Mouse (Mus musculus): ENCODE results near the gene Sema4g.
"Not testable (repeated sequence)": the region's sequence is repeated elsewhere in the genome, so short reads cannot be mapped to it uniquely, and the experiment has no call there.

The Sema4g gene

DNA sequence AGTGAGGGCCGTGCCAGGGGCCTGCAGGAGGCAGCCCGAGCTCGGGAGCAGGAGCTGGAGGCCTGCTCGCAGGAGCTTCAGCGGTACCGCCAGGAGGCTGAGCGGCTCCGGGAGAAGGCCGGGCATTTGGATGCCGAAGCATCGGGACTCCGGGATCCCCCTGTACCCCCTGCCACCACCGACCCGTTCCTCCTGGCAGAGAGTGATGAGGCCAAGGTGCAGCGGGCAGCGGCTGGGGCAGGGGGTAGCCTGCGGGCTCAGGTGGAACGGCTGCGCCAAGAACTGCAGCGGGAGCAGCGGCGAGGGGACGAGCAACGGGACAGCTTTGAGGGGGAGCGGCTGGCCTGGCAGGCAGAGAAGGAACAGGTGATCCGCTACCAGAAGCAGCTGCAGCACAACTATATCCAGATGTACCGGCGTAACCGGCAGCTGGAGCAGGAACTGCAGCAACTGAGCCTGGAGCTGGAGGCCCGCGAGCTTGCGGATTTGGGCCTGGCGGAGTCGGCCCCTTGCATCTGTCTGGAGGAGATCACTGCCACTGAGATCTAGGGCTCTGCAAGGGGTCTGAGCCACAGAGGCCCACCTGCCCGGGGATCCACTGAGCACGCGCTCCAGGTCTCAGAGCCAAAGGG lies 37.2 kb downstream of the Sema4g start:
- no peaks in the 10 kb centered on the region for H3K27me3 ChIP-seq (ENCODE audit: control insufficient read depth, insufficient read depth, low read length, poor library complexity, severe bottlenecking)
- H3K36me3 ChIP-seq (ENCODE audit: control insufficient read depth, insufficient read depth, low read length, poor library complexity, severe bottlenecking): no peaks in the 10 kb centered on the region
- DNase-seq (ENCODE audit: low read depth, low spot score): no peak

DNA sequence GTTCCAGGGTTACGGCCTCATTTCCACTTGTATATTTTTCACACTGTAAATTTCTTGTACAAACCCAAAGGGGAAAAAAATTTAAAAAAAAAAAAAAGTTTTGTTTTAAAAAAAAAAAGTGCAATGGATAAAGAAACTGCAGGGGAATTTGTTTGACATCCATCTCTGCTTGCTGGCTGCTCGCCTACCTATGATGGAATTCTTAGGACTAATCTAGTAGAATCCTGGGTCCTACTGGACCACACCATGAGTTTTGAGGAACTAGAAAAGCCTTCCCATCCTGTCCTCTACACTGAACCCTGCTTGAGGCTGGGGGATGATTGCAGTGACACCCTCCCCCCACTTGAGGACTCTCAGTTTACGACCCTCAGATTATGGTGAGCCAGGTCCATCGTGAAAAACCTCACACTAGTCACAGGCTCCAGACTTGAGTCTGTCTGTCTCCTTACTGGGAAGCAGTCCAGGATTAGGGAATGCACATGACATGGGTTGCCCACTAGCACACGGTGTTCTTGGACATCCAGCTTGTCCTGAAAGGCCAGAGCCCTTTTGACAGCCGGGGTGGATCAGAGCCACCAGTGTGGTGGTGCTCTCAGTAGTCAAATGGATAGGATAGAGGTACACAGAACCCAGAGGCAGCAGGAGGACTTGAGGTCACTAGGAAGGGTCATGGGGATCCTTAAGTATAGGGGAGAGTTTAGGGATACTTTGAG lies 38.2 kb downstream of the Sema4g start:
- H3K27me3 ChIP-seq (ENCODE audit: control insufficient read depth, insufficient read depth, low read length, poor library complexity, severe bottlenecking): no peaks in the 10 kb centered on the region
- DNase-seq (ENCODE audit: low read depth, low spot score): no peak
- no peaks in the 10 kb centered on the region for H3K36me3 ChIP-seq (ENCODE audit: control insufficient read depth, insufficient read depth, low read length, poor library complexity, severe bottlenecking)

DNA sequence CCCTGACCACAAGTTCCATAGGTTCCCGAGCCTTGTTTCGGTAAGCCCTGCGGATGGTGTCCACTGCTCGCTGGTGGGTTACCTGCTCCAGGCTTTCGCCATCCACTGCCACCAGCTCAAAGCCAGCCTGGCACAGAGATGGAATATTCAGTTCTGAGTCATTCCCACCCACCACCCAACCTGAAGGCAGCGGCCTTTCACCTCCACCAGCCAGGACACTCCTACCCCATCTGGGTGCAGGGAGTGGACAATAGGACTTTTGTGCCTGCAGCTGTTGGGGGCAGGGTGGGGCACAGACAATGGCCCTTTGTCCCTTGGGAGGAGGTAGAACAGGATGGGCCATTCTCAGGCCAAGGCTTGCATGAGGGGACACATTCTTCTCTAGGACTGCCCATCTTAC lies 38.9 kb downstream of the Sema4g start:
- Histone ChIP-seq H3K36me3 (ENCODE audit: control insufficient read depth, insufficient read depth, low read length, poor library complexity, severe bottlenecking) (no peaks in the 10 kb centered on the region), H3K27me3 (ENCODE audit: control insufficient read depth, insufficient read depth, low read length, poor library complexity, severe bottlenecking) (no peaks in the 10 kb centered on the region)
- no peak for DNase-seq (ENCODE audit: low read depth, low spot score)

DNA sequence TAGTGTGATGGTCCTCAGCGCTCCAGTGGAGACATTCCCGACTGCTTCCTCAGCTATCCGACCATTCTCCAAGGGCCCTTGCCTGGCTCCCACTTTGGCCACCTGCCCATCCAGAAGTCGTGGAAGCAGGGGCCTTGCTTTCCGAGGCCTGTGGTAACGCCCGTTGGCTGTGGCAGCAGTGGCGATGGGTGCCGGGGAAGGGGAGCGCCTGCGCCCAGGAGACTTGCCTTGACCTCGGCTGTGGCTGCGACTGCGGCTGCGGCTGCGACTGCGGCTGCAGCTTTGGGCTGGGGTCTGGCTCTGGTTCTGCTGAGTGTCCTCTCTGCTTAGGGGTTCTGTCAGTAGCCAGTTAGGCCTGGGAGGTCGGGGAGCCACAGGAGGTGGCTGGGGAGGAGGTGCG lies 39.8 kb downstream of the Sema4g start:
- Histone ChIP-seq H3K27me3 (ENCODE audit: control insufficient read depth, insufficient read depth, low read length, poor library complexity, severe bottlenecking) (no peaks in the 10 kb centered on the region), H3K36me3 (ENCODE audit: control insufficient read depth, insufficient read depth, low read length, poor library complexity, severe bottlenecking) (no peaks in the 10 kb centered on the region)
- no peak for DNase-seq (ENCODE audit: low read depth, low spot score)

DNA sequence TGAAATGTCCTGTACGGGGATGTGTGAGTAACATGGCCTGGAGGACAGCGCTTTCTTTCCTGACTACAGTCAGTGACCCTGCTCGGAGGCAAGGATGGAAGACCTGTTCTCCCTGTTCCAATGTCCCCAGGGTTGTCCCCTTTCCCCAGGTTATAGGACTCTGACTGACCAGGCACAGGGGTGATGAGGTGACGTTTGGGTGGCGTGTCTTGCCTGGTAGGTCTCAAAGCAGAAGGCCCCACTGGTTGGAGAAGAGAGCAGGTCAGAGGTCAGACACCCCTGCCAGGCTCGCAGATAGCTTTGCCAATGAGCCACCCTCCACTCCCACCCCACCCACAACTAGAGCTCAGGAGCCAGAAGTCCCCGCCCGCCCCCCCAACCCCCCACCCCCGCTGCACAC lies 40.7 kb downstream of the Sema4g start:
- no peaks in the 10 kb centered on the region for H3K27me3 ChIP-seq (ENCODE audit: control insufficient read depth, insufficient read depth, low read length, poor library complexity, severe bottlenecking)
- no peaks in the 10 kb centered on the region for H3K36me3 ChIP-seq (ENCODE audit: control insufficient read depth, insufficient read depth, low read length, poor library complexity, severe bottlenecking)
- no peak for DNase-seq (ENCODE audit: low read depth, low spot score)

DNA sequence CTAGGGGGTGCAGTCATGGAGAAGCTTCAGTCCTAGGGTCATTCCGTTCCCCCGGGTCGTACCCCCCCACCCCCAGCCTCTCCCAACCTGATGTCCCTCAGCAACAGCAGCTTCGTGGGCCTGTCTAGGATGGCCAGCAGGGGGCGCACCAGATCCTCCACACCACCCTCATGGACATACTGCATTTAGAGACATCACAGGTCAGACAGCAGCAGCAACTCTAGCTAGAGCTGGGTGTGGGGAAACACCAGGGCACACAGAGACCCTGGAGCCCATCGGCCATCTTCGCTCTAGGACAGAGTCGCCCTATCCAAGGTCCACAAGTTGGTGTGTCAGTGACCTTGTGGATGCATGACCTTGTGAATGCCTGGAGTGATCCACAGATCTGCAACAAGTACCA lies 41.2 kb downstream of the Sema4g start:
- Histone ChIP-seq H3K36me3 (ENCODE audit: control insufficient read depth, insufficient read depth, low read length, poor library complexity, severe bottlenecking) (no peaks in the 10 kb centered on the region), H3K27me3 (ENCODE audit: control insufficient read depth, insufficient read depth, low read length, poor library complexity, severe bottlenecking) (no peaks in the 10 kb centered on the region)
- peak; percentile 81 for DNase-seq (ENCODE audit: low read depth, low spot score)

DNA sequence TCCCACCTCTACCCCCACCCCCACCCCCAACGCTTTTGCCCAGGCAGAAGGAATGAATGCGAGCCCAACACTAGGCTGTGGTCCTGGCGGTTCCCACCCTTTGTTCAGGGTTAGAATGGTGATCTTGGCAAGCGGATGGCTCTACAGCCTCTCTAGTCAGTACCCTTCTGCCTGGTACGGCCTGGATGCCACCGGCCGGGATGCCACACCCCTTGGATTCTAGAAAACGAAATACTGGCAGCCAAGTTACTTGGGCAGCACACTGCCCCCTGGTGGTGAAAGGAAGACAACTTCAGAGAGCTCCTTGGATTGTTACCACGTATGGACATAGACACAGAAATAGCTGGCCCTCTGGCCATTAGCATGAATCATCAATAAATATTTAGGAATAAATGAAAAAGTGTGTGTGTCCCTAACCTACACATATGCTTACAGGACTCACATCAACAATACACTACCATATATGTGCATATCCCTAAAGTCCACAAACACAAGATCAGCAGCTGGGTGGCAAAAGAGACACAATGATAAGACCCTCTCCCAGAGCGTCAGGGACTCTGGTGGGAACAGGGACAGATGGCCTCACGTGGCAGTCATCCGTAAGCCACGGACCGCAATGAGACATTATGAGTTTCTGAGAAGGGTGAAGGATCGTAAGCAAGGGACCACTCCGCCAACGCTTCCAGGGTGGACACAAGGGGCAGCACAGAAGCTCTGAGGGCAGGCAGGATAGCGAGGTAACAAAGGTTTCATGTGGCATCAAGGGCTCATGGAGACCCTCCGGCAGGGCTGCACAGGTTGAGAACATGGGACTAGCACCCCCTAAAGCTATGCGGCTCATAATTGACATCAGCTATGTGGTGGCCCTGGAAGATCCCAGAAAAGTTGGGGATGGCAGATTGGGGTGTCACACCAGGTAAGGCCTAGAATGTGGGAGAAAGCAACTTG lies 42.1 kb downstream of the Sema4g start:
- no peaks in the 10 kb centered on the region for H3K36me3 ChIP-seq (ENCODE audit: control insufficient read depth, insufficient read depth, low read length, poor library complexity, severe bottlenecking)
- no peaks in the 10 kb centered on the region for H3K27me3 ChIP-seq (ENCODE audit: control insufficient read depth, insufficient read depth, low read length, poor library complexity, severe bottlenecking)
- DNase-seq (ENCODE audit: low read depth, low spot score): peak; percentile 86

DNA sequence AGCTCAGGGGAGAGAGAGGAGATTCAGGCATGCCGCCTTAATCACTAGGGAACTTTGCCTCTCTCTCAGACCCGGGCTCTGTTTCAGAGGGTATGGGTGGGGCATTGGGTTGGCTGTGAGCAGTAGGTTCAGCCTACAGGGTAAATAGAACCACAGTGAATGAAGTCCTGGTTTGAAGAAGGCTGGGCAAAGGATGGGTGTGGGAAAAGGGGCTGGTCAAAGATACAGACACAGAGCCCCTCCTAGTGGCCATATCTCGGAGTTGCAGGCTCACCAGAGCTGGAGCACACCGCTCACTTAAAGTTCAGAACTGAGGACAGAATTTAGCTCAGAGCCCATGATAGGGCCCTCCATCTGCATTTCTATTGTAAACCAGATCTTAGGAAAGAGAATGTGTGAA lies 42.9 kb downstream of the Sema4g start:
- Histone ChIP-seq H3K27me3 (ENCODE audit: control insufficient read depth, insufficient read depth, low read length, poor library complexity, severe bottlenecking) (no peaks in the 10 kb centered on the region), H3K36me3 (ENCODE audit: control insufficient read depth, insufficient read depth, low read length, poor library complexity, severe bottlenecking) (no peaks in the 10 kb centered on the region)
- peak; percentile 78 for DNase-seq (ENCODE audit: low read depth, low spot score)

DNA sequence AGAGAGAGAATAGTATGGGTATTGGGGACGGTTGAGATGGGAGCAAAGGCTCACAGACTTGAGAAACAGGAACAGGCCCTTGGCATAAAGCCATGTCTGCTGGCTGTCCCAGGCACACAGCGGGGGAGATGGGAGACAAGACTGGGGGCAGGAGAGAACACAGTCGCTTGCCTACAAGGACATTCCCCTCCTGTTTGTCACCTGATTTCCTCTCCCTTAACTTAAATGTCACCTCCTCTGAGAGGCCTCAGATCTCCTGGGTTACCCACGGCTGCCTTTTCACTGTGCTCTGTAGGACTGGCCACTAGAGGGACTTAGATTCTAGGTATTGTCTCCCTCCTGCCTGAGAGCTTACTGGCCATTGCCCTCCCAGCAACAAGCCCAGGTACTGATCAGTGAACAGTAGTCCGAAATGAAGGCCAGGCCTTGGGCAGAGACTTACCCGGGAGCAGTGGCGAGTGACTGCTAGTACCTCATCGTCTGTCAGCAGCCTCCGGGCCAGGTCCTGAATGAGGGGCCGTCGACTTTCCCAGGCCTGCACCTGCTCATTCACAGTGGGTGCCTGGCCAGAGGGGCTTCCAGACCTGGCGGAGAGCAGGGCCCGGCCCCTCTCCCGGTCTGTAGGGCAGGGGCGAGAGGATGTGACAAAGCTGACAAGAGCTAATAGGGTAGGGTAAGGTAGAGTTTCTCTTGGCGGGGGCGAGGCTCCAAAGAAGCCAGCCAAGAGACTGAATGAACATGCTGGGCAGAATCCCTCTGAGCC lies 43.9 kb downstream of the Sema4g start:
- Histone ChIP-seq H3K36me3 (ENCODE audit: control insufficient read depth, insufficient read depth, low read length, poor library complexity, severe bottlenecking) (no peaks in the 10 kb centered on the region), H3K27me3 (ENCODE audit: control insufficient read depth, insufficient read depth, low read length, poor library complexity, severe bottlenecking) (no peaks in the 10 kb centered on the region)
- DNase-seq (ENCODE audit: low read depth, low spot score): peak; percentile 33

DNA sequence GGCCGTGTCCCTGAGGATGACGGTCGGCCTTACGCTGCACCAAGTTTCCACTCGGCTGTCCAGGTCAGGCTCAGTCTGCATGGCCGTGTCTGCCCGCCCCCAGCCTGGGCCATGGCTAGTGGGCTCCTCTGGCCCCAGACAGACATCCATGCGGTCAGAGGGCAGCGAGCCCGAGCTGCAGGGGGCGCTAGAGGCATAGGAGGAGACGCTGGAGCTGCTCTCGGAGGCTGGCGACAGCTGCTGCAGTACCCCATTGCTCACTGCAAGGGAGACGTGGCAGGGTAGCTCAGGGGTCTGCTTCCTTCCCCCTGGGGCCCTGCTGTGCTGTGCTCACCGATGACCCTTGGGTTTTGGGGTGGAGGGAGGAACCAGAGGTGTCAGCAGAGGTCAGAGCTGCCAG lies 48.0 kb downstream of the Sema4g start:
- DNase-seq (ENCODE audit: low read depth, low spot score): peak; percentile 66
- H3K27me3 ChIP-seq (ENCODE audit: control insufficient read depth, insufficient read depth, low read length, poor library complexity, severe bottlenecking): no peaks in the 10 kb centered on the region

DNA sequence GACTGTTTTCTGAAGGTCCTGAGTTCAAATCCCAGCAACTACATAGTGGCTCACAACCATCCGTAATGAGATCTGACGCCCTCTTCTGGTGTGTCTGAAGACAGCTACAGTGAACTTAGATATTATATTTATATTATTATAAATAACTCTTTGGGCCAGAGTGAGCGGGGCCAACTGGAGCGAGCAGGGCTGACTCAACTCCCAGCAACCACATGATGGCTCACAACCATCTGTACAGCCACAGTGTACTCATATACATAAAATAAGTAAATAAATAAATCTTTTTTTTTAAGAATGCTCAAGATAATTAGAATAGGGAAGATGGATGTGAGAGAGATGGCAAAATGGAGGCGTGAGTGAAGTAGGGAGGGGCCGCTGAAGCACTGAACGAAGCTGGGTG lies 49.3 kb downstream of the Sema4g start:
- not testable (repeated sequence) for H3K27me3 ChIP-seq (ENCODE audit: control insufficient read depth, insufficient read depth, low read length, poor library complexity, severe bottlenecking); H3K36me3 ChIP-seq (ENCODE audit: control insufficient read depth, insufficient read depth, low read length, poor library complexity, severe bottlenecking); DNase-seq (ENCODE audit: low read depth, low spot score)

More for the DNA sequence above, 48.0 kb downstream of the Sema4g start:
- no peaks in the 10 kb centered on the region for H3K36me3 ChIP-seq (ENCODE audit: control insufficient read depth, insufficient read depth, low read length, poor library complexity, severe bottlenecking)

DNA sequence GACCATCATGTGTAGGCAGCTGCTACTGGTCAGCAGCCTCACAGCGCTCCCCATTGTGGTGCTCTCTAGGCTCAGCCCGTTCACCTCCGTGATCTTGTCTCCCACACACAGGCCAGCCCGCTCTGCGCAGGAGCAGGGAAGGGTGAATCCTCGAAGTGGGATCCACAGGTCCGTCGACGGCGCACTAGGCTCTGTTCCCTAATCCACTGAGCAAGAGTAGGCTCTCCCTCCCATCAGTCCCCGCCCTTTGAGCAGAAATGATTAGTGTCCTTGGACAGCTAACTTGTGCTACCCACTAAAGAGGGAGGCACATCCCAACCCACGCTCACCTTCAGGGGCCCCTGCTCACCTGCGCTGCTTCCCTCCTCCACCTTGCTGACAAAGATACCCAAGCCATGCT lies 51.3 kb downstream of the Sema4g start:
- Histone ChIP-seq H3K27me3 (ENCODE audit: control insufficient read depth, insufficient read depth, low read length, poor library complexity, severe bottlenecking) (no peaks in the 10 kb centered on the region), H3K36me3 (ENCODE audit: control insufficient read depth, insufficient read depth, low read length, poor library complexity, severe bottlenecking) (no peaks in the 10 kb centered on the region)

DNA sequence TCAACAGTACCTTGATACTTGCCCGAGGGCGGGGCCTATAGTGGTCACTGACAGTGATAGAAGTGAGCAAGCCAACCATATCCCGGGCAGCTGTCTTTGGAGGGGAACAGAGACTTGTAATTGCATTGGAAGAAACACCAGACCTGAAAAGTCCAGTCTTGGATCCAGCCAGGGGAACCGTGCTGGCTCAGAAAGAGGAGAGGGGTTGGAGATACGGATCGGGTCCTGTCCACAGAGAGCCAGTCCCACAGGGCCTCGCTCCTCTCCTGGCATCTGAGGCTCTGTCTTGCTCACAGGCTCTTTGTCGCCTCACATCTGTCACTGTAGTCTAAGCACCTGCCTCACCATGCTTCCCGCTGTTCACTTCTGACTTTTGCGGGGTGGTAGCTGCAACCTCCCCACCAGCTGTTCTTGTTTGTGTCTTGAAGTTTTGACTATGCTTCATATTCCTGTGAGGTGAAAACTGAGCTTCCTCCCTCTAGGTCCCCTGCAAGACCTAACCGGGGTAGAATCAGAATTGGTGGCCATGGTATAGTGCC lies 55.6 kb downstream of the Sema4g start:
- DNase-seq (ENCODE audit: low read depth, low spot score): no peak
- no peaks in the 10 kb centered on the region for H3K27me3 ChIP-seq (ENCODE audit: control insufficient read depth, insufficient read depth, low read length, poor library complexity, severe bottlenecking)
- no peaks in the 10 kb centered on the region; the same call in 1 of the 2 replicates for H3K36me3 ChIP-seq (ENCODE audit: control insufficient read depth, insufficient read depth, low read length, poor library complexity, severe bottlenecking)

More for the DNA sequence above, 51.3 kb downstream of the Sema4g start:
- no peak for DNase-seq (ENCODE audit: low read depth, low spot score)

DNA sequence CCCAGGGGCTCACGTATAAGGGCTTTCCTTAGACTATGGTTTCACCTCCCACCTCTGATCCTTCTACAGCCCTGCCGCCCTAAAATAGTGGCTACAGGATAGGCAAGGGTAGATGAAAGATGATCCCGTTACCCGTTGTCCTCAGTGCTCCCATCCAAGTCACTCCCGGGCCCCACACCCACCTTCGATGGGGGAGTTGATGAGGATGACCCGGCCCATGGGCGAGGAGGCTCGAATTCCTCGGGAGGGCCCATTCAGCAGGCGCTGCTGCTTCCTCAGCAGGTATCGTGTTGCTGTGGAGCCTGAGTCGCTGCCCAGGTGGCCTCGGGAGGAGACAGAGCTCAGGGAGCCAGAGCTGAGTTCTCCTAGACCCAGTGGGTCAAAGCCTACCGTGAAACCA lies 56.3 kb downstream of the Sema4g start:
- no peaks in the 10 kb centered on the region for H3K27me3 ChIP-seq (ENCODE audit: control insufficient read depth, insufficient read depth, low read length, poor library complexity, severe bottlenecking)
- DNase-seq (ENCODE audit: low read depth, low spot score): no peak
- H3K36me3 ChIP-seq (ENCODE audit: control insufficient read depth, insufficient read depth, low read length, poor library complexity, severe bottlenecking): no peaks in the 10 kb centered on the region; the same call in 1 of the 2 replicates

All from splenic B cell, adult 2 months (primary cell).